Mouse (Mus musculus) G1E (cell line): ENCODE data around the gene Usp36.

Experiments
- CTCF ChIP-seq: IDR thresholded peaks from 2 replicates; pipeline ENCODE4 v1.5.1; 2012; ENCODE audit warnings: low read depth, low read length, inconsistent platforms, mixed read lengths
- GATA1 ChIP-seq: IDR thresholded peaks from 2 replicates; pipeline ENCODE4 v1.6.1; 2012; ENCODE audit warnings: borderline replicate concordance, low read length, inconsistent platforms, mixed read lengths
- GATA2 ChIP-seq: IDR thresholded peaks from 2 replicates; pipeline ENCODE4 v1.6.1; 2012; ENCODE audit warnings: low read depth, low read length, inconsistent platforms, borderline replicate concordance
- POLR2AphosphoS5 ChIP-seq: IDR thresholded peaks from 2 replicates; pipeline ENCODE4 v1.6.1; 2012; ENCODE audit warnings: low read depth, low read length, inconsistent platforms; ENCODE audit not compliant: insufficient replicate concordance
- TAL1 ChIP-seq: conservative IDR thresholded peaks from 2 replicates; pipeline ENCODE4 v1.6.1; 2012; ENCODE audit warnings: low read depth, low read length, inconsistent platforms, mixed read lengths

DNA sequence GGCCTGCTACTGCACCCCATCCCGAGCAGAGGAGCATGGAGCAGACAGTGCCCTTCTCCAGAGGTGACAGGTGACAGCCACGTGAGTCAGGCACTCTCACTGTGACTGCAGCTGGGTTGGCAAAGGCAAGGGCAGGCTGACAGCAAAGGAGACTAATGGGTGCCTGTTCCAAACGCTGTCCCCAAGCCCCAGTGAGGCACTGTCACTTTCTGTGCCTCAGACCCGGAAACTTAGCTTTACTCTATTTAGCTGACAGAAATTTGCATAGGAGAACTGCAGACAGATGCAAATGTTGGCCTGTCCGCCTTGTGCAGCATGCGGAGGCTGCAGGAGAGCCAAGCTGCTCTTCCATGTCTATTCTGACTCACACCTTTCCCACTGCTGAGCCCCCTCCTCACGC lies 13.7 kb downstream of the Usp36 start:
- TF ChIP-seq CTCF = no peak
- TF ChIP-seq GATA2 = no peak
- TF ChIP-seq GATA1 = no peak
- no peak for TF ChIP-seq POLR2AphosphoS5
- no peak for TF ChIP-seq TAL1
